Mouse (Mus musculus) layer of hippocampus, adult 2 months (tissue): Measurements from ENCODE around the gene Myh7. TPM values are rescaled to one million over a fixed set of nuclear protein-coding genes. Genes with fewer than 3 reads are reported as not detected.
A peak's percentile ranks its signal among the peaks of the same experiment; 100 is the strongest.

Source experiments
- DNase-seq, 2 experiments: peaks; one replicate each; pipeline ENCODE4 v3.0.0; 2022; ENCODE audit warnings: low spot score in 2 of 2
- H3K27ac ChIP-seq: fragments of 200-600 bp; 2 replicates; pipeline ENCODE4 v1.8.1; 2022
- H3K4me3 ChIP-seq: fragments of 200-600 bp; 2 replicates; pipeline ENCODE4 v1.8.1; 2022; ENCODE audit warnings: mild to moderate bottlenecking
- CTCF ChIP-seq: fragments of 200-600 bp; conservative IDR thresholded peaks from 2 replicates; pipeline ENCODE4 v1.8.1; 2022; ENCODE audit warnings: antibody characterized with exemption, mild to moderate bottlenecking, moderate library complexity
- microRNA-seq, 2 experiments: library from miRNA; unstranded; fragments of <30 nt; microRNA quantifications; one replicate each; pipeline ENCODE4 v1.2.0; 2021
- total RNA-seq, 2 experiments: library from RNA; stranded (reverse); gene quantifications; 2 replicates each; pipeline ENCODE4 v1.2.3; 2021

Gene Myh7
- total RNA-seq, 2 experiments from 2014 or later = 8.3 TPM

DNA sequence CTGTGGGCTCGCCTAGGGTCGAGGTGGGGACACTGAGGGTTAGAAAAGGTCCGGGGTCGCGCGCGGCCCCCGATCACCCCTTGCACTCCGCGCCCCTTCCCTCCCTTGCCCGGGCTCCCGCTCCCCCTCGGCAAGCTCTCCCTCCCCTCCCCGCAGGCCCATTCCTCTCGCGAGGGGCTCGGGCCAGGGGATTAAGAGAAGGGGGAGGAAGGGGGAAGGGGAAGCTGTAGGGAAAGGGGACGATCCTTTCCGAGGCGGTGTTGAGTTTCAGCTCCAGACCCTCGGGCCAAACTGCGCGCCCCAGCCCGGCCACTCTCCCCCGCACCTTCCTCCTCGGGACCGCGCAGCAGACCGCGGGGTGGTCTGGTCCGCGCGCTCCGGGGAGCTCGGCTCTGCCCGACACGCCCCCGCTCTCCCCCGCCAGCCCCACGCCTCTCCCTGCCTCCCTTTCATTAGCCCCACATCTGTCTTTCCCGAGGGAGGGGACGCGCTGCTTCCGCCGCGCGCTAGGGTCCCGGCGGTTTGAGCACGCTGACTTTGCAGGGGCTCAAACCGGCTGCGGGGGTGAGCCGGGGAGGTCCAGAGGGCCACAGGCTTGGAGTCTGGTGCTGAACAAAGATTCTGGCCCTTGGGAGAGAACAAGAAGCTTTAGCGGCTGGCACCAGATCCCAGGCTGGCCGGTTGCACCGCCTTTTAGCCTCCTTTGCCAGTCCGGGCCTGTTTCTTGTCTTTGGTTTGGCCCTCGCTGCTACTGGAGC lies 67.8 kb downstream of the Myh7 start:
- Histone ChIP-seq H3K27ac (peak overlapping the region; percentile 93), H3K4me3 (peak overlapping the region; percentile 61)
- no peak for TF ChIP-seq CTCF
- DNase-seq = peak in 1 of 2 experiments; percentile 45

DNA sequence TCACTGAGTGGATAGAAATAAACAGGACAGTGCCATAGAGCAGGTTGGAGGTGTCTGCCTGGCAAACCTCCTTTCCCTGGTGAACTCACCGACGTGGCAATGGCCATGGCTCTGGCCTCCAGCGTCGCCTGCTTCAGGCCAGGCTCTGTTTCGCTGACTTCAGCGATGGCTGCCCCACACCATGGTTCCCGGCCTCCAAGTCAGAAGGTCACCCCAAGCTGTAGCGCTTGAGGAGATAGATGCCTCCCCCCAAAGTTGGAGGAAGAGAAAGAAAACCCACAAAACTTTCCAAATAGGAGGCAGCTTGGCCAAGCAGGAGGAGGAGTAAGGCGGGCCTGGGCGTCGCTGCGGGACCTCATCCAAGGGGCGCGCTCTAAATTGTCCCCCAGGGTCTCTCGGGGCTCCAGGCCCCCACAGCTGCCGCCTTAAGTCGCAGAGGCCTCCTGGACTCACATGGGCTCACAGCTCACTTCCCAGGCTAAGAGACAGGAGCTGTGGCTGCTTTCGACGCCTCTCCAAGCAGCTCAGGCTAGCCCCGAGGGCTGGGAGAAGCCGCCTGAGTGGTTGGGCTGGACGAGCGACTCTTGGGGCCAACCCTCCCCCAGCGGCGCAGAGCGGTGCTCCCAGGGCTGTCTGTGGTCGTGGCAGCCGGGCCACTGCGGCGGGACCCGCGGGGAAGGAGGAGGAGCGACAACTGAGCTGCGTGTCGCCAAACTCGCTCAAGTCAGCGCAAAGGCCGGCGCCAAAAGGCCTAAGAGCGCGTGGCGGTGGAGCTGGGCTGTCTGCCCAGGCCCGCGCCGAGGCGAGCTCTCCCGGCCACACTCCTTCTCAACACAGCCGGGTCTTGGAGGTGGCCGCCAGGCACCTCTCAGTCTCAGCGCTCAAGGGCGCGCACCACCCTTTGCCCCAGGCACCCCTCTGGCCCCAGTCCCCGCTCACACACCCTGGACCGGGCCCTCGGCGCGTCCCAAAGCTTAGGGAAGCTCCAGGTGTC lies 68.8 kb downstream of the Myh7 start, which contains the start of gene Efs:
TSS of gene Efs (minus strand) at position 778 of the 994 bp plus-strand sequence.
- H3K4me3 ChIP-seq = peak within 1 kb of the TSS; percentile 61
- DNase-seq = peak in 1 of 2 experiments; percentile 42
- TF ChIP-seq CTCF = no peak

DNA sequence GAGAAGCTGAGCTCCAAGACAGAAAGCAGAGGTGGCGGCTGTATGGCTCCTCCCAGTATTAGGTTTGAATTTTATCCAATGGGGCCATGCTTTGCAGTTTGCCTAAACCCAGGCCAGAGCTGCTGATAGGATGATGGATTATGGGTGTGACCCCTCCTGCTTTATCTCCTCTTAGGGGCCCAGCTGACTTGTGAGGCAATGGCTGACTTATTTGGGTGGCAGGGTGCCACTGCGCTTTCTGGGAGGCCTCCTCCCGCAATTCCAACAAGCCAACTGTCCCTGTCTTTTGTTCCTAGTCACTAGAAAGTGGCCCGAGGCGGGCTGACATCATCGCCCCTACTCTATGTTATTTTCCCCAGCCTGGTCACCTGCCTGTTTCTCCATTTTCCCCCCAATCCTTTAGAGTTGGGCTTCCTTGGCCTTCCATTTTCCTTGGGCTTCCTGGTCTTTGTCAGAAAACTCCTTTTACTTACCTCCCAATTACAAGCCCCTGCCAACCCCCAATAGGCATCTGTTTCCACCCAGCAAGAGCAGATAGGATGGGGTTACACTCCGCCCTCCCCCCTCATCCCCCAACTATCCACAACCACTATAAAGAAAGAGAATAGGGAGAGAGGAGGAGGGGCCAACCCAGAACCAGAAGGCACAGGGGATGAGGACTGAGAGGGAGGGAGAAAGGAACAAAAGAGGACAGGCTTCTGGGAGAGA lies 69.6 kb downstream of the Myh7 start:
- DNase-seq = no peak
- H3K27ac ChIP-seq = peak overlapping the region; percentile 93
- no peak for TF ChIP-seq CTCF
- H3K4me3 ChIP-seq = peak overlapping the region; percentile 61; the same call in 1 of the 2 replicates

More for the DNA sequence above, 68.8 kb downstream of the Myh7 start, which contains the start of gene Efs:
- peak within 1 kb of the TSS; percentile 93 for H3K27ac ChIP-seq

Small RNAs within 50 kb of the gene (microRNA-seq; reads per million reads assigned to microRNA genes)
- gene Mir208a (0 to 0.92 reads per million in 2 experiments), gene Mir208b (0 reads per million in 2 experiments)

Other genes with a start within 250 kb of the Myh7 start
- 10 to 100 TPM; 49.4 to 54.1 TPM for gene Slc7a8, start 212.7 kb downstream of the Myh7 start, total RNA-seq
- gene Rnf212b, start 180.5 kb downstream of the Myh7 start, total RNA-seq = not detected
- 10 to 100 TPM; 22.0 to 22.2 TPM for gene Homez, start 123.7 kb downstream of the Myh7 start, total RNA-seq
- 10 to 100 TPM; 22.1 to 24.3 TPM for gene Ppp1r3e, start 117.1 kb downstream of the Myh7 start, total RNA-seq
- 100 to 1,000 TPM; 114 to 126 TPM for gene Bcl2l2, start 111.2 kb downstream of the Myh7 start, total RNA-seq
- 1 to 10 TPM; 1.0 to 9.4 TPM for gene Gm20521, start 111.2 kb downstream of the Myh7 start, total RNA-seq
- gene Pabpn1, start 102.1 kb downstream of the Myh7 start, total RNA-seq = 100 to 1,000 TPM; 271 to 305 TPM
- gene Slc22a17, start 81.5 kb downstream of the Myh7 start, total RNA-seq = 100 to 1,000 TPM; 666 to 700 TPM
- gene Efs, start 68.5 kb downstream of the Myh7 start, total RNA-seq = 10 to 100 TPM; 10.6 to 11.2 TPM
- not detected for gene Il25, start 61.9 kb downstream of the Myh7 start, total RNA-seq
- gene Cmtm5, start 58.4 kb downstream of the Myh7 start, total RNA-seq = 10 to 100 TPM; 66.9 to 78.4 TPM
- 1 to 10 TPM; 2.5 to 3.0 TPM for gene Myh6, start 27.7 kb downstream of the Myh7 start, total RNA-seq
- not detected for gene Gm17428, start 17.7 kb downstream of the Myh7 start, total RNA-seq
- gene Ngdn, start 20.8 kb upstream of the Myh7 start, total RNA-seq = 10 to 100 TPM; 30.3 to 34.9 TPM
- gene Zfhx2, start 97.7 kb upstream of the Myh7 start, total RNA-seq = 10 to 100 TPM; 55.5 to 67.3 TPM
- 10 to 100 TPM; 19.3 to 23.7 TPM for gene Thtpa, start 100.2 kb upstream of the Myh7 start, total RNA-seq
- 10 to 100 TPM; 15.4 to 19.3 TPM for gene Ap1g2, start 112.0 kb upstream of the Myh7 start, total RNA-seq
- gene Jph4, start 122.3 kb upstream of the Myh7 start, total RNA-seq = 100 to 1,000 TPM; 453 to 476 TPM
- gene Dhrs2, start 227.4 kb upstream of the Myh7 start, total RNA-seq = not detected